Mouse (Mus musculus) hindbrain, embryonic 16.5 days (tissue): ENCODE data around the gene Tmem233. TPM values are rescaled to one million over a fixed set of nuclear protein-coding genes. Genes with fewer than 3 reads are reported as not detected.

Experiments used
- ATAC-seq: fragments of 200-750 bp; cut with Nextera tagmentation; 2 replicates; pipeline ENCODE4 v1.8.0; 2017; ENCODE audit warnings: moderate TSS enrichment, moderate library complexity
- H3K27ac ChIP-seq: fragments of 300-500 bp; sonication (generic); 2 replicates; pipeline ENCODE4 v1.5.1; 2014; ENCODE audit warnings: low read depth, mild to moderate bottlenecking, control low read depth, low read length, moderate library complexity
- H3K27me3 ChIP-seq: fragments of 300-500 bp; sonication (generic); replicated peaks from 2 replicates; pipeline ENCODE4 v1.6.1; 2014; ENCODE audit warnings: low read length; ENCODE audit not compliant: control insufficient read depth, insufficient read depth
- H3K36me3 ChIP-seq: fragments of 300-500 bp; sonication (generic); 2 replicates; pipeline ENCODE4 v1.6.1; 2014; ENCODE audit warnings: mild to moderate bottlenecking, low read length, moderate library complexity, mixed read lengths; ENCODE audit not compliant: control insufficient read depth, insufficient read depth
- H3K4me1 ChIP-seq: fragments of 300-500 bp; sonication (generic); 2 replicates; pipeline ENCODE4 v1.6.1; 2014; ENCODE audit warnings: low read depth, low read length; ENCODE audit not compliant: control insufficient read depth, insufficient read depth
- H3K4me2 ChIP-seq: fragments of 300-500 bp; sonication (generic); 2 replicates; pipeline ENCODE4 v1.6.1; 2014; ENCODE audit warnings: mild to moderate bottlenecking, low read length, control low read depth, moderate library complexity
- H3K4me3 ChIP-seq: fragments of 300-500 bp; sonication (generic); 2 replicates; pipeline ENCODE4 v1.5.1; 2014; ENCODE audit warnings: mild to moderate bottlenecking, low read length, control low read depth, moderate library complexity
- H3K9ac ChIP-seq: fragments of 300-500 bp; sonication (generic); 2 replicates; pipeline ENCODE4 v1.6.1; 2014; ENCODE audit warnings: low read depth, mild to moderate bottlenecking, control low read depth, low read length, moderate library complexity
- H3K9me3 ChIP-seq: fragments of 300-500 bp; sonication (generic); 2 replicates; pipeline ENCODE4 v1.6.1; 2014; ENCODE audit warnings: mild to moderate bottlenecking, low read length, moderate library complexity; ENCODE audit not compliant: control insufficient read depth
- WGBS: fragments of 180-500 bp; shearing (Covaris S2); extraction: QIAGEN DNeasy Blood & Tissue Kit; methylation state at CpG from one replicate; pipeline ENCODE4 v1.1.7; 2014; 5-methylcytosine and 5-hydroxymethylcytosine counted together
- polyA plus RNA-seq: library from polyadenylated mRNA; unstranded; fragments of >200 nt; fragmentation: Nextera tagmentation; extraction: Ambion mirVana; gene quantifications from 2 replicates; pipeline ENCODE4 v1.2.1, GENCODE M21; 2015

Tmem233 gene
- polyA plus RNA-seq, 1 experiment from 2014 or later = not detected

DNA sequence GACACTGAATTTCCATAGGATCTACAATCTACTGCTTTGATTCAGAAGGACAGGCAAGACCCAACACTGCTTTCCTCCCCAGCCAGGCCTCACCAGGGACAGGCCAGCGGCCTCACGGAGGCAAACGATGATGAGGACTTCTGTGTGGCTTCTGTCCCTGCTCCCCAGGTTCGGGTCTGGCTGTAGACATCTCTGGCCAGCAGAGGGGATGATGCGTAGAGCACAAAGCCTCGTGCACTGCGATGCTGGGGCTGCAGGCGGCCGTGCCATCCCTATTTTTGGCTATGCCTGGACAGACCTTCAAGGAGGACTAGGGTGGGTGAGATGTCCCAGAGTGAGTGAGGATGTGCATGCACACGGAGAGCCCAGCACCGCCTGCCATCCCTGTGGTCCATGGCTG lies 68.8 kb downstream of the Tmem233 start:
- no peak overlapping the region for H3K27ac ChIP-seq

GRCm38 (mm10) chr5:116013821-116014220 lies 69.2 kb downstream of the Tmem233 start:
- peaks cover 47% of the 10 kb centered on the region for H3K36me3 ChIP-seq
- H3K9ac ChIP-seq = no peak overlapping the region
- H3K9me3 ChIP-seq = no peaks in the 10 kb centered on the region
- H3K27me3 ChIP-seq = no peaks in the 10 kb centered on the region
- no peak for ATAC-seq
- 80% methylated on average over 8 of the region's 8 CpGs for WGBS
- H3K4me3 ChIP-seq = no peak overlapping the region
- no peak overlapping the region for H3K4me2 ChIP-seq
- no peak overlapping the region for H3K27ac ChIP-seq
- no peaks in the 10 kb centered on the region for H3K4me1 ChIP-seq

More for the DNA sequence above, 68.8 kb downstream of the Tmem233 start:
- no peak for ATAC-seq
- Histone ChIP-seq H3K4me2 (no peak overlapping the region), H3K9ac (no peak overlapping the region), H3K9me3 (no peaks in the 10 kb centered on the region), H3K27me3 (no peaks in the 10 kb centered on the region), H3K4me3 (no peak overlapping the region), H3K4me1 (no peaks in the 10 kb centered on the region), H3K36me3 (peaks cover 50% of the 10 kb centered on the region)
- WGBS = 87% methylated on average over 11 of the region's 11 CpGs

DNA sequence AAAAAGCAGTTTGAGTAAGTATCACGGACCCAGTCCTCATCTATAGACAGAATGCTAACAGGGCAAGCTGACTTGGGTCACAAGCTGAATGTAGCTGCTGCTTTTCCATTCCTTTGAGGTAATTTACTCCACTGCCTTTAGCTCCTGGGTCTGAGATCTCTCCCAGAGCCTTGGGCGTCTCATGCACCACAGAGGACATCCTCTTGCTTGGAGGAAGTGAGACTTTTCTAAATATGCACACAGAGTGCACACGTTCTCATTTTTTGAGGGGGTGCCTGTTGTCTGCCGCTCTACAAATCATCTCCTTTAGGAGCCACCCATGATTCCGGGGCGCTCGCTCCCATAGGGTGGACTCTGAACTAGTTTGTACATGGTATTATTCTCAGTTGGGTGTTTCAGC lies 70.5 kb downstream of the Tmem233 start:
- H3K4me3 ChIP-seq = no peak overlapping the region
- no peaks in the 10 kb centered on the region for H3K27me3 ChIP-seq
- H3K4me2 ChIP-seq = no peak overlapping the region
- 93% methylated on average over 7 of the region's 7 CpGs for WGBS
- peaks cover 37% of the 10 kb centered on the region for H3K36me3 ChIP-seq
- H3K27ac ChIP-seq = no peak overlapping the region
- H3K9me3 ChIP-seq = no peaks in the 10 kb centered on the region
- no peak overlapping the region for H3K9ac ChIP-seq
- H3K4me1 ChIP-seq = no peaks in the 10 kb centered on the region
- ATAC-seq = no peak

GRCm38 (mm10) chr5:116011700-116012099 lies 71.3 kb downstream of the Tmem233 start:
- no peaks in the 10 kb centered on the region for H3K4me1 ChIP-seq
- no peak for ATAC-seq
- 93% methylated on average over 7 of the region's 7 CpGs for WGBS
- H3K27me3 ChIP-seq = no peaks in the 10 kb centered on the region
- no peak overlapping the region for H3K4me3 ChIP-seq
- no peak overlapping the region for H3K4me2 ChIP-seq
- H3K9me3 ChIP-seq = no peaks in the 10 kb centered on the region
- H3K27ac ChIP-seq = no peak overlapping the region
- no peak overlapping the region for H3K9ac ChIP-seq
- H3K36me3 ChIP-seq = peaks cover 29% of the 10 kb centered on the region

- H3K4me1 ChIP-seq = no peaks in the 10 kb centered on the region
- WGBS = 92% methylated on average over 2 of the region's 2 CpGs
- H3K36me3 ChIP-seq = peaks cover 15% of the 10 kb centered on the region
- no peak overlapping the region for H3K4me3 ChIP-seq
- no peak overlapping the region for H3K4me2 ChIP-seq
- no peak for ATAC-seq
- H3K9me3 ChIP-seq = no peaks in the 10 kb centered on the region
- H3K27ac ChIP-seq = no peak overlapping the region
- no peaks in the 10 kb centered on the region for H3K27me3 ChIP-seq
- no peak overlapping the region for H3K9ac ChIP-seq
These were observed 73.0 kb downstream of the Tmem233 start for GRCm38 (mm10) chr5:116009884-116010627.

DNA sequence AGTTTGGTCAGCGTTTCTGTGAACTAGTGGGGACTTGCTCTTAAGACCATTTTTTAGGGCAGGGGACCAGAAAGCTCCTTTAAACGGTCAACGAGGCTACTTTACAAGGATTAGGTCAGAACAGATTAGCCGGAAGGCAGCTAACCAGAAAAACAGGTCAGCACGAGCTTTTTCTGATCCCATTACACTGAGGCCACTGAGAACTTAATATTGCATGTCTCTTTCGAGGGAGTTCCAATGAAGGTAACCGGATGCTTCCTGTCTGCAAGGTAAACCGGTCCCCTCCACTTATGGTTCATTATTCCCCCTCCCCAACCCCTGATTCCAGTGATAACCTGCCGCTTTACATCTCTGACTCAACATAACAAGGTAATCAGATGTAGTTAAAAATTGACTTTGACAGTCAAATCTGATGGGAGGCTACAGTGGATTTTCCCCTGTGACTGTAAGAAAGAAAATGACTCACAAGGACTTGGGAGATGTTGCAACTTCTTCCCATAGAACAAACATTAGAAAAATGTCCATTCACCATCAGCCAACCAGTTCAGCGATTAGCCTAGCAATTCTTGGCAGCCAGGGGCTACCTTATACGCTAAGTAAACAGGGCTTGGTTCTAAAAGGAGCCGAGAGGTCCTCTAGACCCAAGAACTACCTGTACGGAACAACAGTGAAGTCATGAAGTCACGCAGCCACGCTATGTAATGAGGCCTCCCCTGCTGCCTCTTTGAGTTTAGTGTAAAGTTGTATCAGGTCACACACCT lies 73.8 kb downstream of the Tmem233 start:
- WGBS = 92% methylated on average over 15 of the region's 15 CpGs
- Histone ChIP-seq H3K9me3 (no peaks in the 10 kb centered on the region), H3K4me2 (no peak overlapping the region), H3K36me3 (peaks cover 8% of the 10 kb centered on the region; the same call in 1 of the 2 replicates), H3K27ac (no peak overlapping the region), H3K9ac (no peak overlapping the region), H3K4me1 (no peaks in the 10 kb centered on the region), H3K4me3 (no peak overlapping the region), H3K27me3 (no peaks in the 10 kb centered on the region)
- no peak for ATAC-seq

GRCm38 (mm10) chr5:116007723-116008122 lies 75.3 kb downstream of the Tmem233 start:
- ATAC-seq = no peak
- H3K27ac ChIP-seq = no peak overlapping the region
- no peaks in the 10 kb centered on the region for H3K4me1 ChIP-seq
- H3K9me3 ChIP-seq = no peaks in the 10 kb centered on the region
- H3K36me3 ChIP-seq = 0 out of 2 replicates have a peak, but pooled peaks cover 2% of the 10 kb centered on the region
- no peak overlapping the region for H3K4me3 ChIP-seq
- H3K27me3 ChIP-seq = no peaks in the 10 kb centered on the region
- WGBS = 92% methylated on average over 13 of the region's 13 CpGs
- H3K4me2 ChIP-seq = no peak overlapping the region
- no peak overlapping the region for H3K9ac ChIP-seq

- H3K9me3 ChIP-seq = no peaks in the 10 kb centered on the region
- 60% methylated on average over 22 of the region's 22 CpGs for WGBS
- no peaks in the 10 kb centered on the region for H3K27me3 ChIP-seq
- no peak overlapping the region for H3K4me3 ChIP-seq
- H3K9ac ChIP-seq = no peak overlapping the region
- ATAC-seq = 0 out of 2 replicates have a peak, but pooled peaks have one; percentile 24
- no peaks in the 10 kb centered on the region for H3K4me1 ChIP-seq
- H3K36me3 ChIP-seq = 0 out of 2 replicates have a peak, but pooled peaks cover 2% of the 10 kb centered on the region
- H3K4me2 ChIP-seq = no peak overlapping the region
- H3K27ac ChIP-seq = no peak overlapping the region
These were observed 76.5 kb downstream of the Tmem233 start for GRCm38 (mm10) chr5:116006324-116007099.

DNA sequence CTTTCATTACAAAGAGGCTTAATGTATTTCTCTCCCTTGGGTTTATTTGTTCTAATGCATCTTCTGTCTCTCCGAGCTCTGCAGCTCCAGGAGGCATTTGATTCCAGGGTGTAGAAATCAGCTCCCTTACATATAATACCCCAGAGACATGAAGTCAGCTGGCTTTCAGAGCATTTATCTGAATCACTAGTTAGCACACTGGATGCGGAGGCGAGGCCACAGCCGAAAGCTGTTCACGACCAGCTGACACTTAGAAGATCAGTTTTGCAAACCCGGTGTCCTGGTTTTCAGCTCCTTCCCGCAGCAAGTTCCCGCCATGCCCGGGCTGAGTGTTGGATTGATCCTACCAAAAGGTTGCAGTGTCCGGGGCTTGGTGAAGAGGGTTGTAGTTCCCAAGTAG lies 78.8 kb downstream of the Tmem233 start:
- no peak overlapping the region for H3K4me3 ChIP-seq
- no peaks in the 10 kb centered on the region for H3K27me3 ChIP-seq
- 70% methylated on average over 10 of the region's 10 CpGs for WGBS
- ATAC-seq = no peak
- no peak overlapping the region for H3K27ac ChIP-seq
- no peak overlapping the region for H3K4me2 ChIP-seq
- no peaks in the 10 kb centered on the region for H3K4me1 ChIP-seq
- H3K9me3 ChIP-seq = no peaks in the 10 kb centered on the region
- no peak overlapping the region for H3K9ac ChIP-seq
- 0 out of 2 replicates have a peak, but pooled peaks cover 2% of the 10 kb centered on the region for H3K36me3 ChIP-seq
